Mouse (Mus musculus): ENCODE data around the gene Morn1. TPM values are rescaled to one million over a fixed set of nuclear protein-coding genes. Genes with fewer than 3 reads are reported as not detected.

Morn1 gene
- polyA plus RNA-seq, 1 experiment from 2014 or later, result 1.9 TPM

GRCm38 (mm10) chr4:155130616-155131015 is 44.2 kb downstream of the Morn1 start:
- H3K27me3 ChIP-seq, result no peaks in the 10 kb centered on the region
- no peaks in the 10 kb centered on the region for H3K36me3 ChIP-seq
- H3K4me1 ChIP-seq (replicated peaks), result peaks cover 90% of the 10 kb centered on the region
- no peak for ATAC-seq (replicated peaks; ENCODE audit: insufficient number of reproducible peaks, insufficient read depth, low FRiP score, low read depth)
- no peaks in the 10 kb centered on the region for H3K9me3 ChIP-seq (replicated peaks)
- H3K9ac ChIP-seq, result 0 out of 2 replicates have a peak overlapping the region, but pooled peaks have one; percentile 21
- peak overlapping the region; percentile 95 for H3K27ac ChIP-seq
- no peak overlapping the region for H3K4me3 ChIP-seq
- WGBS, result 42% methylated on average over 7 of the region's 7 CpGs
- no peak overlapping the region for H3K4me2 ChIP-seq

DNA sequence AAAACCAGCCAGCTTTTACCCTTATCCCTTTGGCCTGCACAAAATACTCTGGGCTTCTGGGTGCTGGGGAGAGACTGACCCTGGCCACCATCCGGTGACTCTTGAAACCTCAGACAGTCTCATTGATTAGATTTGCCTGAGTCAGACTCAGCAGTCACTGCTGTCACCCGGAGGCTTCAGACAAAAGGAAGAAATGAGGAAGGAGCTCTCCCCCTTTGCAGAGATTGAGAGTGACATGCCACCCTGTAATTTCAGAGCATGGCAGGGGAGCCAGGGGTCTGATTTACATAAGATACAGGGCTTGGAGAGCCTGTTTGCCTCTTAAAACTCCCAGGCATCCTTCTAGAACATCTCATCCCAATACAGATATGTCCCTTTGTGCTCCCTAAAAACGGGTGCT is 46.8 kb downstream of the Morn1 start:
- H3K4me1 ChIP-seq (replicated peaks), result peaks cover 86% of the 10 kb centered on the region
- no peak overlapping the region for H3K9ac ChIP-seq
- H3K4me3 ChIP-seq, result no peak overlapping the region
- H3K9me3 ChIP-seq (replicated peaks), result no peaks in the 10 kb centered on the region
- no peak for ATAC-seq (replicated peaks; ENCODE audit: insufficient number of reproducible peaks, insufficient read depth, low FRiP score, low read depth)
- 19% methylated on average over 3 of the region's 3 CpGs for WGBS
- H3K36me3 ChIP-seq, result no peaks in the 10 kb centered on the region
- H3K4me2 ChIP-seq, result no peak overlapping the region
- H3K27ac ChIP-seq, result peak overlapping the region; percentile 89
- no peaks in the 10 kb centered on the region for H3K27me3 ChIP-seq

DNA sequence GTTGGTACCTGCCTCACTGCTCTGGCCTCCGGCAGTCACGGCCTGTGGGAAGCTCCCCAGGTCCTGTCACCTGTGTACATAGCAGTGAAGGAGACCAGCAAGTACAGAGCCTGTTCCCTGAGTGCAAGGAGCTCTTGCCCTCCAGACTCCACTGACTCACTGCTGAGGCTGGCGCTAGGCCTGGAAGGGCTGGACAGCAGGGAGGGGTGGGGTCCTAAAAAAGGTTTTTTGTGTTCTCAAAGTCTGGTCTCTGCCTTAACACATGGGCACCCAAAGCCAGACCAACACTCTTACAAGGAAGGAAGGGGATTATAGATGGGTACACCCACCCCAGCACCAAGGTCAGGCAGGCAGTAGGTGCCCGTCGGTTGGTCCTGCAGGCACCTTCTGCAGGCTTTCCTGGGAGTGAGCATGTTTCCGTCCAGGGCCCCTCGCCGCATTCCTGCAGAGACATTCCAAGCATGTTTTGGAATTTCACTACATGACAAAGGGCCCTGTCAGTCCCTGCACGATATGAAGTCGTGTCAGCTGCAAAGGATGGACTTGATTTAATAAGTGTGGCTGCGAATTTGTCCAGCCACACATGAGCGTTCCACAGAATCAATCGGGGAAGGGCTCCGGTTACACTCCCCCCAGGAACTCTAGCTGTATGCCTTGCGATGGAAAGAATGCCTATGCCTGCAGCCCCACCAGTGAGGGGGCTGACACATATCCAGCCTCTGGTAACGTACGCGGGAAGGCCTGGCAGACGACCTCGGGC is 47.5 kb downstream of the Morn1 start:
- H3K9me3 ChIP-seq (replicated peaks), result no peaks in the 10 kb centered on the region

GRCm38 (mm10) chr4:155134686-155135172 is 48.4 kb downstream of the Morn1 start:
- no peak for ATAC-seq (replicated peaks; ENCODE audit: insufficient number of reproducible peaks, insufficient read depth, low FRiP score, low read depth)
- H3K4me3 ChIP-seq, result no peak overlapping the region

More for the DNA sequence above, 47.5 kb downstream of the Morn1 start:
- H3K36me3 ChIP-seq, result no peaks in the 10 kb centered on the region
- peak overlapping the region; percentile 89 for H3K27ac ChIP-seq
- peak overlapping the region; percentile 5; the same call in 1 of the 2 replicates for H3K4me2 ChIP-seq
- peak; percentile 37; the same call in 1 of the 2 replicates for ATAC-seq (replicated peaks; ENCODE audit: insufficient number of reproducible peaks, insufficient read depth, low FRiP score, low read depth)
- 20% methylated on average over 20 of the region's 20 CpGs for WGBS
- H3K27me3 ChIP-seq, result no peaks in the 10 kb centered on the region
- peaks cover 84% of the 10 kb centered on the region for H3K4me1 ChIP-seq (replicated peaks)
- H3K4me3 ChIP-seq, result no peak overlapping the region
- H3K9ac ChIP-seq, result peak overlapping the region; percentile 22; the same call in 1 of the 2 replicates

DNA sequence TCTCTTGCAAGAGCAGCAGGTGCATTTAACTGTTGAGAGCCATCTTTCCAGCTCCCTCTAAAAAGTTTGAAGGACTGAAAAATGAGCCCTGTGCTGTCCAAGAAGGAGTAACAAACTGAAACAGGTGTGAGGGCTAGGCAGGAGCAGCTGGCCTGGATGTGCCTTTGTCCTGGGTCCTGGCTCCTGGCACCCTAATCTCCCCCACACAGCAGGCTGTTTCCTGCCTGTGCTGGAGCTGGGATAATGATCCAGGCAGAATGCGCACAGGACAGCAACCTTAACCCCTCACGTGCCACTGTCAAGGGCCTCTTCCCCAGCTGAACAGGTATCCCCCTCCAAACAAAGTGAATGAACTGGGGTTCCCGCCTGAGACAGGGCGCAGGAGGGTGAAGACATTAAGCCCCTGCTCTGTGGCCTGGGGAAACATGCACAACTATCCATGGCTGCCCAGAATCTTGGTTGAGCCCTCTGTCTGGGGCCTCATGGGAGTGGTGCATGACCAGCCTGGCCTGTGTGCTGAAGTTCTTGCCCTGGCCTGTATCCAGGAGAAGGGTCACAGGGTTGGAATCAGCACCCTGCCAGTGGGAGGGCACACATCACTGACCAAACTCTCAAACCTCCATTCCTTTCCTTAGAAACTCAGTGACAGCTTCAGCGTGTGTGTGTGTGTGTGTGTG is 49.7 kb downstream of the Morn1 start:
- H3K27me3 ChIP-seq, result no peaks in the 10 kb centered on the region
- no peaks in the 10 kb centered on the region for H3K9me3 ChIP-seq (replicated peaks)
- peak overlapping the region; percentile 66 for H3K27ac ChIP-seq
- H3K9ac ChIP-seq, result no peak overlapping the region
- H3K4me1 ChIP-seq (replicated peaks), result peaks cover 78% of the 10 kb centered on the region
- H3K4me2 ChIP-seq, result no peak overlapping the region
- H3K36me3 ChIP-seq, result no peaks in the 10 kb centered on the region
- 58% methylated on average over 5 of the region's 5 CpGs for WGBS
- ATAC-seq (replicated peaks; ENCODE audit: insufficient number of reproducible peaks, insufficient read depth, low FRiP score, low read depth), result no peak
- H3K4me3 ChIP-seq, result no peak overlapping the region

More at GRCm38 (mm10) chr4:155134686-155135172, 48.4 kb downstream of the Morn1 start:
- Histone ChIP-seq H3K27me3 (no peaks in the 10 kb centered on the region), H3K4me1 (replicated peaks) (peaks cover 77% of the 10 kb centered on the region), H3K27ac (peak overlapping the region; percentile 89), H3K4me2 (no peak overlapping the region), H3K36me3 (no peaks in the 10 kb centered on the region), H3K9ac (peak overlapping the region; percentile 22; the same call in 1 of the 2 replicates), H3K9me3 (replicated peaks) (no peaks in the 10 kb centered on the region)
- 88% methylated on average over 7 of the region's 7 CpGs for WGBS

- Histone ChIP-seq H3K36me3 (no peaks in the 10 kb centered on the region), H3K9ac (no peak overlapping the region), H3K27me3 (no peaks in the 10 kb centered on the region), H3K4me2 (no peak overlapping the region), H3K9me3 (replicated peaks) (no peaks in the 10 kb centered on the region), H3K4me1 (replicated peaks) (peaks cover 65% of the 10 kb centered on the region), H3K4me3 (no peak overlapping the region), H3K27ac (no peak overlapping the region)
- no peak for ATAC-seq (replicated peaks; ENCODE audit: insufficient number of reproducible peaks, insufficient read depth, low FRiP score, low read depth)
- WGBS, result 77% methylated on average over 7 of the region's 7 CpGs
Measured at GRCm38 (mm10) chr4:155137891-155138290, 51.5 kb downstream of the Morn1 start.

DNA sequence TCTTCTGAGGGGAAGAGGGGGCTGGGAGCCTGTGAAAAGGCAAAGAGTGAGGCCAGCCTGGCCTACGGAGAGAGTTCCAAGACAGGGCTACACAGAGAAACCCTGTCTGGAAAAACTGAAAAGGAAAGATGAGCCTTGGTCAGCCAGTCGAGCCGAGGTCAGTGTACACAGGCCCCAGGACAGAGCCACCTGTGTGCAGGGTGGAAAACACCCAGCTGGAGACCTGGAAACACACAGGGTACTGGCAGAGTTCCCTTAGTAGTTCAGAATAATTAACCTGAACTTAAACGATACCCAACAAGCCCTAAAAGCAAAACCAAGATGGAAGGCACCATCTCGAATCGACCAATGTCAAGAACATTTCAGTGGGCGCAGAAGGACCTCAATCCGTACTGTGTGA is 52.1 kb downstream of the Morn1 start:
- no peak overlapping the region for H3K4me2 ChIP-seq
- H3K4me3 ChIP-seq, result no peak overlapping the region
- 87% methylated on average over 8 of the region's 8 CpGs for WGBS
- H3K27me3 ChIP-seq, result no peaks in the 10 kb centered on the region
- ATAC-seq (replicated peaks; ENCODE audit: insufficient number of reproducible peaks, insufficient read depth, low FRiP score, low read depth), result no peak
- H3K9me3 ChIP-seq (replicated peaks), result no peaks in the 10 kb centered on the region
- no peak overlapping the region for H3K27ac ChIP-seq
- H3K36me3 ChIP-seq, result no peaks in the 10 kb centered on the region
- no peak overlapping the region for H3K9ac ChIP-seq
- H3K4me1 ChIP-seq (replicated peaks), result peaks cover 65% of the 10 kb centered on the region

GRCm38 (mm10) chr4:155139281-155140045 is 53.1 kb downstream of the Morn1 start:
- ATAC-seq (replicated peaks; ENCODE audit: insufficient number of reproducible peaks, insufficient read depth, low FRiP score, low read depth), result no peak
- Histone ChIP-seq H3K9me3 (replicated peaks) (no peaks in the 10 kb centered on the region), H3K36me3 (no peaks in the 10 kb centered on the region), H3K27ac (no peak overlapping the region), H3K4me2 (no peak overlapping the region), H3K9ac (no peak overlapping the region), H3K27me3 (no peaks in the 10 kb centered on the region), H3K4me3 (no peak overlapping the region), H3K4me1 (replicated peaks) (peaks cover 65% of the 10 kb centered on the region)
- 81% methylated on average over 12 of the region's 12 CpGs for WGBS

DNA sequence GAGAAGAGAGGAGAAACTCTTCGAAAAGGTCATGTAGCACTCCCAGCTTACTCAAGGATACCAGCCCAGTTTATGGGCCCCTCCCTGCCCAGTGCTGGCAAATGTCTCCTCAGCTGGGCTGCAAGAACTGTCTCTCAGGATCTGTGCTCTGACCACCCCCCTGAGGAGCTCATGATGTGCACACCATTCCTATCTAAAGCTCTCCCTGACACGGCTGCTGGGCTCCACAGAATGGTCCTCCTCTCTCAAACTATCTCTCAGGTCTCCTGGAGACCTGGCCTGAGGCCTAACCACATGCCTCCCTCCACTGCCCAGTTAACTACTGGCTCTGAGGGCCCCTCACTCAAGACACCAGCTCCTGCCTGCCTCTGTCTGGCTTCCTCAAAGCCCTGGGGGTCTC is 53.8 kb downstream of the Morn1 start:
- Histone ChIP-seq H3K4me2 (no peak overlapping the region), H3K9ac (peak overlapping the region; percentile 14; the same call in 1 of the 2 replicates), H3K27ac (peak overlapping the region; percentile 54; the same call in 1 of the 2 replicates), H3K4me3 (no peak overlapping the region), H3K36me3 (no peaks in the 10 kb centered on the region), H3K9me3 (replicated peaks) (no peaks in the 10 kb centered on the region), H3K27me3 (no peaks in the 10 kb centered on the region), H3K4me1 (replicated peaks) (peaks cover 63% of the 10 kb centered on the region)
- no peak for ATAC-seq (replicated peaks; ENCODE audit: insufficient number of reproducible peaks, insufficient read depth, low FRiP score, low read depth)
- 40% methylated on average over 2 of the region's 2 CpGs for WGBS

DNA sequence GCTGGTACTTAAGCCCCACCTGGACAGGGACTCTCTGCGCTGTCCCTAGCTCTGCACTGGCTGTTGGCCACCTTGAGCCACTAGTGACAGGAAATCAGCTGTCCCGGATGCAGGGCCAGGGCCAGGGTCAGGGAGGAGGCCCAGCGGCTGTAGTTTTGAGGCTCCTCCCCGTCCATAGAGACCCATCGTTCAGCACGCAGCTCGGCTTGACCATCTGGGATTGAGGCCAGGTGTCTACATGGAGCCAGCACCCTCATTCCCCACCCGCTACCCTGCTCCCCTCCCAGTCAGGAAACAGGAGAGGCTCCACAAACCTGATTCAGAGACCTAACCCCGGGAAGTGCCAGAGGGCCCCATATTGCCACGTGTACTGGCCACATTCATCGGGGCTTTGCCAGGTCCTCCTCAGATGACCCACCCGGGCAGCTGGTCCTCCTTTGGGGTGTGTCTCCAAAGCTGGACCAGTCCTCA is 54.5 kb downstream of the Morn1 start:
- Histone ChIP-seq H3K36me3 (no peaks in the 10 kb centered on the region), H3K9me3 (replicated peaks) (no peaks in the 10 kb centered on the region), H3K4me2 (no peak overlapping the region), H3K4me1 (replicated peaks) (peaks cover 56% of the 10 kb centered on the region), H3K4me3 (no peak overlapping the region), H3K9ac (no peak overlapping the region), H3K27me3 (no peaks in the 10 kb centered on the region), H3K27ac (peak overlapping the region; percentile 54; the same call in 1 of the 2 replicates)
- ATAC-seq (replicated peaks; ENCODE audit: insufficient number of reproducible peaks, insufficient read depth, low FRiP score, low read depth), result 0 out of 2 replicates have a peak, but pooled peaks have one; percentile 2
- 59% methylated on average over 12 of the region's 12 CpGs for WGBS

GRCm38 (mm10) chr4:155142836-155143235 is 56.5 kb downstream of the Morn1 start:
- H3K36me3 ChIP-seq, result no peaks in the 10 kb centered on the region
- H3K27me3 ChIP-seq, result no peaks in the 10 kb centered on the region
- no peak overlapping the region for H3K4me3 ChIP-seq
- H3K27ac ChIP-seq, result peak overlapping the region; percentile 95; the same call in 1 of the 2 replicates
- H3K9ac ChIP-seq, result peak overlapping the region; percentile 44; the same call in 1 of the 2 replicates
- no peak overlapping the region for H3K4me2 ChIP-seq
- no peak for ATAC-seq (replicated peaks; ENCODE audit: insufficient number of reproducible peaks, insufficient read depth, low FRiP score, low read depth)
- H3K9me3 ChIP-seq (replicated peaks), result no peaks in the 10 kb centered on the region
- peaks cover 43% of the 10 kb centered on the region for H3K4me1 ChIP-seq (replicated peaks)
- WGBS, result 89% methylated on average over 5 of the region's 5 CpGs
